Mouse (Mus musculus) intestine, embryonic 15.5 days (tissue): ENCODE measurements around the gene Uhrf1bp1l. TPM values are rescaled to one million over a fixed set of nuclear protein-coding genes. Genes with fewer than 3 reads are reported as not detected.

Source experiments
- ATAC-seq: fragments of 200-750 bp; cut with Nextera tagmentation; 2 replicates; pipeline ENCODE4 v1.8.0; 2017; ENCODE audit warnings: moderate TSS enrichment, moderate library complexity
- H3K27ac ChIP-seq: fragments of 300-500 bp; sonication (generic); 2 replicates; pipeline ENCODE4 v1.5.1; 2015; ENCODE audit warnings: mild to moderate bottlenecking, inconsistent platforms
- H3K27me3 ChIP-seq: fragments of 300-500 bp; sonication (generic); replicated peaks from 2 replicates; pipeline ENCODE4 v1.6.1; 2015; ENCODE audit warnings: inconsistent platforms
- H3K36me3 ChIP-seq: fragments of 300-500 bp; sonication (generic); 2 replicates; pipeline ENCODE4 v1.6.1; 2015; ENCODE audit warnings: inconsistent platforms
- H3K4me1 ChIP-seq: fragments of 300-500 bp; sonication (generic); replicated peaks from 2 replicates; pipeline ENCODE4 v1.6.1; 2015; ENCODE audit warnings: inconsistent platforms
- H3K4me2 ChIP-seq: fragments of 300-500 bp; sonication (generic); replicated peaks from 2 replicates; pipeline ENCODE4 v1.6.1; 2015; ENCODE audit warnings: mild to moderate bottlenecking, inconsistent platforms
- H3K4me3 ChIP-seq: fragments of 300-500 bp; sonication (generic); replicated peaks from 2 replicates; pipeline ENCODE4 v1.5.1; 2015; ENCODE audit warnings: inconsistent platforms
- H3K9ac ChIP-seq: fragments of 300-500 bp; sonication (generic); 2 replicates; pipeline ENCODE4 v1.6.1; 2015; ENCODE audit warnings: inconsistent platforms
- H3K9me3 ChIP-seq: fragments of 300-500 bp; sonication (generic); 2 replicates; pipeline ENCODE4 v1.6.1; 2016; ENCODE audit warnings: inconsistent platforms
- WGBS: fragments of 180-500 bp; shearing (Covaris S2); methylation state at CpG from one replicate; pipeline ENCODE4 v1.1.7; 2015; 5-methylcytosine and 5-hydroxymethylcytosine counted together
- polyA plus RNA-seq: library from polyadenylated mRNA; unstranded; fragments of >200 nt; fragmentation: Nextera tagmentation; extraction: Ambion mirVana; gene quantifications from 2 replicates; pipeline ENCODE4 v1.2.1, GENCODE M21; 2015

The Uhrf1bp1l gene
- polyA plus RNA-seq, 1 experiment from 2014 or later, result 22.9 TPM

DNA sequence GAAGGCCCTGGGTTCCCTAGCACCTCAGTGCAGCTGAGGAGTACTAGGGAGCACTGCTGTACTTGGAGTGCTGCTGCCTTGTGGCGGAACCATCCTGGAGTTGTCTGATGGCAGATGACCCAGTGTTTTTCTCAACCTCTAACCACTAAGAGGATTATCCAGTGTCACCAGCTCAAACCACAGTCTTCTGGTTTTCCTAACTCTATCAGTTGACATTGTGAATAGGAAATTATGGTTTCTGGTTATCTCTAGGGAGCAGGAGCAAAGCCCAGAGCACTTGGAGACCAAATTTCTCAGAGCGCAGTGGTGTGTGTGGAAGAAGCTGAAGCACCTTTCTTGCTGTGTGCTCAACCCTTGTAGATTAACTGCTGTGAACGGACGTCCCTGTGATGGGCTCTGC is 47.1 kb downstream of the Uhrf1bp1l start:
- H3K36me3 ChIP-seq, result no peaks in the 10 kb centered on the region
- no peaks in the 10 kb centered on the region for H3K9me3 ChIP-seq
- H3K27ac ChIP-seq, result no peak overlapping the region
- no peaks in the 10 kb centered on the region for H3K27me3 ChIP-seq
- ATAC-seq, result no peak
- WGBS, result 93% methylated on average over 4 of the region's 4 CpGs
- H3K9ac ChIP-seq, result no peak overlapping the region
- H3K4me3 ChIP-seq, result no peak overlapping the region
- H3K4me1 ChIP-seq, result no peaks in the 10 kb centered on the region
- no peak overlapping the region for H3K4me2 ChIP-seq

DNA sequence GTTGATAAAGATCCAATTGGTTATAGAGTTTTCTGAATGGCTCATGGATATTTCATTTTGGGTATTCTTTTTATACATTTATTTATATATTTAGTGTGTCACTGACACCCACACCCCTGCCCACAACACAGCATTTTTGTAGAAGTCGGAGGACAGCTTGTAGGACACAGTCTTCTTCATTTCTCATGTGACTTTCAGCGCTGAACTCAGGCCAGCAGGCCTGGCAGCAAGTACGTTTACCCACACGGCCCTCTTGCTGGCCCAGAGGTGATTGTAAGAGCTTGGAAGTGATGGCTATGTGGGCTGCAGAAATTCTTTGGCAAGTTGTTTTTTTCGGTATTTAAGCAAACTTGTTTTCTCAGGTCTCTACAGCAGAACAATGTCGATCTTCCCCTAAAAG is 49.3 kb downstream of the Uhrf1bp1l start:
- H3K4me3 ChIP-seq, result no peak overlapping the region
- no peaks in the 10 kb centered on the region for H3K4me1 ChIP-seq
- no peaks in the 10 kb centered on the region for H3K9me3 ChIP-seq
- no peak overlapping the region for H3K27ac ChIP-seq
- no peaks in the 10 kb centered on the region for H3K27me3 ChIP-seq
- no peak overlapping the region for H3K4me2 ChIP-seq
- WGBS, result 90% methylated on average over 6 of the region's 6 CpGs
- H3K36me3 ChIP-seq, result no peaks in the 10 kb centered on the region
- no peak for ATAC-seq
- H3K9ac ChIP-seq, result no peak overlapping the region

GRCm38 (mm10) chr10:89819146-89819545 is 74.4 kb downstream of the Uhrf1bp1l start:
- Histone ChIP-seq H3K4me2 (no peak overlapping the region), H3K4me3 (no peak overlapping the region), H3K9me3 (no peaks in the 10 kb centered on the region), H3K4me1 (no peaks in the 10 kb centered on the region), H3K27me3 (no peaks in the 10 kb centered on the region), H3K27ac (no peak overlapping the region), H3K9ac (no peak overlapping the region), H3K36me3 (0 out of 2 replicates have a peak, but pooled peaks cover 4% of the 10 kb centered on the region)
- WGBS, result 70% methylated on average over 4 of the region's 4 CpGs
- ATAC-seq, result no peak

GRCm38 (mm10) chr10:89823906-89824305 is 79.1 kb downstream of the Uhrf1bp1l start:
- no peak for ATAC-seq
- WGBS, result 34% methylated on average over 2 of the region's 2 CpGs
- no peak overlapping the region for H3K4me2 ChIP-seq

DNA sequence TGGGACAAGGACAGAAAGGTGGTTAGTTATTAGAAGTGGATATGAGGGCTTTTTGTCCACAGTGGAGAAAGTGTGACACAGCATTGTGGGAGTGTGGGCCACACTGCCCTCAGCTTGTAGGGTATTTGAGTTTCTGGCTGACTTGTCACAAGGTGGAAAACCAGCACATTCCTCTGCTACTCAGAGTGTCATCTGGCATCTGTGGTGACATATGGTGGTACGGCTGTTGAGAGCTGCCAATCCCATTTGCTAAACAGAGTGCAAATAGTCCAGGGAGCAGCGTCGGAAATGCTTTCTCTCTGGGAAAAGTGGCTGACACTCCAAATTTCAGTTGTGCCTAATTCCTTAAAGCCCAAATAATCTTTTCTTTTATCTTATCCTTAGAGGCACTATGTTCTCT is 82.1 kb downstream of the Uhrf1bp1l start:
- Histone ChIP-seq H3K4me2 (no peak overlapping the region), H3K36me3 (no peaks in the 10 kb centered on the region), H3K27ac (no peak overlapping the region), H3K4me3 (no peak overlapping the region), H3K27me3 (no peaks in the 10 kb centered on the region), H3K9me3 (no peaks in the 10 kb centered on the region), H3K4me1 (no peaks in the 10 kb centered on the region), H3K9ac (no peak overlapping the region)
- no peak for ATAC-seq
- WGBS, result 65% methylated on average over 3 of the region's 3 CpGs

More at GRCm38 (mm10) chr10:89823906-89824305, 79.1 kb downstream of the Uhrf1bp1l start:
- no peak overlapping the region for H3K27ac ChIP-seq
- H3K4me3 ChIP-seq, result no peak overlapping the region
- H3K36me3 ChIP-seq, result no peaks in the 10 kb centered on the region
- H3K9me3 ChIP-seq, result no peaks in the 10 kb centered on the region
- no peaks in the 10 kb centered on the region for H3K27me3 ChIP-seq
- no peak overlapping the region for H3K9ac ChIP-seq
- no peaks in the 10 kb centered on the region for H3K4me1 ChIP-seq

- Histone ChIP-seq H3K27me3 (no peaks in the 10 kb centered on the region), H3K9me3 (no peaks in the 10 kb centered on the region), H3K4me2 (no peak overlapping the region), H3K9ac (no peak overlapping the region), H3K4me1 (no peaks in the 10 kb centered on the region), H3K27ac (no peak overlapping the region), H3K4me3 (no peak overlapping the region), H3K36me3 (no peaks in the 10 kb centered on the region)
- no peak for ATAC-seq
- 64% methylated on average over 4 of the region's 4 CpGs for WGBS
Measured at GRCm38 (mm10) chr10:89832334-89832733, 87.5 kb downstream of the Uhrf1bp1l start.

- H3K27ac ChIP-seq, result no peak overlapping the region
- no peaks in the 10 kb centered on the region for H3K27me3 ChIP-seq
- no peak overlapping the region for H3K9ac ChIP-seq
- ATAC-seq, result no peak
- H3K9me3 ChIP-seq, result no peaks in the 10 kb centered on the region
- H3K4me1 ChIP-seq, result no peaks in the 10 kb centered on the region
- H3K4me3 ChIP-seq, result no peak overlapping the region
- WGBS, result 86% methylated on average over 10 of the region's 10 CpGs
- H3K36me3 ChIP-seq, result no peaks in the 10 kb centered on the region
- H3K4me2 ChIP-seq, result no peak overlapping the region
Measured at GRCm38 (mm10) chr10:89833166-89833565, 88.4 kb downstream of the Uhrf1bp1l start.

GRCm38 (mm10) chr10:89837476-89837875 is 92.7 kb downstream of the Uhrf1bp1l start:
- 50% methylated on average over 3 of the region's 3 CpGs for WGBS
- ATAC-seq, result no peak
- Histone ChIP-seq H3K4me1 (no peaks in the 10 kb centered on the region), H3K27ac (no peak overlapping the region), H3K36me3 (no peaks in the 10 kb centered on the region), H3K27me3 (no peaks in the 10 kb centered on the region), H3K4me2 (no peak overlapping the region), H3K9ac (no peak overlapping the region), H3K4me3 (no peak overlapping the region), H3K9me3 (no peaks in the 10 kb centered on the region)

DNA sequence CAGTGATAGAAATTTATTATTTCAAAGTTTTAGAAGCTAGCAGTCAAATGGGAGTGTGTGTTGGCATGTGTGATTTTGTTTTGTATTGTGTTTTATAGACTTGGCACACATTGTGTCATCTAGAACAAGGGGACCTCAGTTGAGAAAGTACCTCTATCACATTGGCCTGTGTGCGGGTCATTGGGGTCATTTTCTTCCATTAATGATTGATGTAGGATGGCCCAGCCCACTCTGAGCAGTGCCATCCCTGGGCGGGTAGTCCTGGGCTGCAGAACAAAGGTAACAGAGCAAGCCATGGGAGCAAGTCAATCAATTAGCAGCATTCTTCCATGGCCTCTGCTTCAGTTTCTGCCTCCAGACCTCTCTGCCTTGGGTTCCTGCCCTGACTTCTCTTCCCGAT is 94.0 kb downstream of the Uhrf1bp1l start:
- WGBS, result 67% methylated on average over 3 of the region's 3 CpGs
- no peaks in the 10 kb centered on the region for H3K4me1 ChIP-seq
- no peak overlapping the region for H3K4me3 ChIP-seq
- no peak overlapping the region for H3K9ac ChIP-seq
- H3K27ac ChIP-seq, result no peak overlapping the region
- H3K4me2 ChIP-seq, result no peak overlapping the region
- H3K9me3 ChIP-seq, result no peaks in the 10 kb centered on the region
- no peak for ATAC-seq
- H3K36me3 ChIP-seq, result no peaks in the 10 kb centered on the region
- H3K27me3 ChIP-seq, result no peaks in the 10 kb centered on the region

DNA sequence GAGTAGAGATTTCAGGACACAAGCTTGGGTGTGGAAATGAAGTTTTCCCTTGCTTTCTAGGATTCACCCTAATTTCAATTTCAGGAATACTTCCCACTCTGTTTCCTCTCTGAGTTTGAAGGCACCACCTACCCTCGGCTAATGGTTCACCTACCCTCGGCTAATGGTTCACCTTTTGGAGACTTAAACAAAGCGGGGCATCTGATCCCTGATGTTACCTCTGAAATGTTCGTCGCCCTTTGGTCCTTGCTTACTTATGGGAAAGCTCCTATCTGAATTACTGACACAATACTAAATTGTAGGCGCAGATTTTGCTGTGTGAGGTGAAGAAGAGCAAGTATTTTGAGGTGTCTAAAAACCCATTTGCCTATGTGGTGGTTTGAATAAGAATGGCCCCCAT is 106.2 kb downstream of the Uhrf1bp1l start:
- ATAC-seq, result no peak
- 88% methylated on average over 6 of the region's 6 CpGs for WGBS

GRCm38 (mm10) chr10:89855251-89855875 is 110.6 kb downstream of the Uhrf1bp1l start:
- Histone ChIP-seq H3K27ac (no peak overlapping the region), H3K4me2 (no peak overlapping the region), H3K27me3 (no peaks in the 10 kb centered on the region), H3K9ac (no peak overlapping the region), H3K4me1 (no peaks in the 10 kb centered on the region), H3K9me3 (no peaks in the 10 kb centered on the region), H3K4me3 (no peak overlapping the region), H3K36me3 (no peaks in the 10 kb centered on the region)
- 85% methylated on average over 5 of the region's 5 CpGs for WGBS
- no peak for ATAC-seq

More for the DNA sequence above, 106.2 kb downstream of the Uhrf1bp1l start:
- H3K9me3 ChIP-seq, result no peaks in the 10 kb centered on the region
- H3K4me3 ChIP-seq, result no peak overlapping the region
- no peak overlapping the region for H3K4me2 ChIP-seq
- H3K27ac ChIP-seq, result no peak overlapping the region
- H3K36me3 ChIP-seq, result no peaks in the 10 kb centered on the region
- no peaks in the 10 kb centered on the region for H3K4me1 ChIP-seq
- H3K9ac ChIP-seq, result no peak overlapping the region
- H3K27me3 ChIP-seq, result no peaks in the 10 kb centered on the region

DNA sequence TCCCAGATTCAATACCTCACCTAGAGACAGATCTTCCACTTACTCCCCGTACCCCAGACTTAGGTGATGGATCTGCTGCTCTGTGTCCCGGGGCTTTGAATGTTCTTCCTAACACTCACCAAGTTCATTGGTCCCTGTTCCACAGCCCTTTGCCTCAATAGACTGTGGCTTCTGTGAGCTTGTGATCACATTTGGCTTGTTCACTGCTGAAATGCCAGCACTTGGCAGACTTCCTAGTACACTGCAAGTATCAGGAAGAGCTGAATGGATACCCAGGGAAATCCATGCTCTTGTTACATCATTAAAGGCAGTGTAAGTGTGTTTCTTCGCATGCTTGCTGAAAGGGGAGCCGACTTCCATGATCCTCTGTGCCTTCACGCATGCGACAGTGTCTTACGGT is 111.5 kb downstream of the Uhrf1bp1l start:
- 93% methylated on average over 7 of the region's 7 CpGs for WGBS
- H3K27ac ChIP-seq, result no peak overlapping the region
- ATAC-seq, result no peak
- H3K4me2 ChIP-seq, result no peak overlapping the region
- no peaks in the 10 kb centered on the region for H3K36me3 ChIP-seq
- H3K9ac ChIP-seq, result no peak overlapping the region
- no peak overlapping the region for H3K4me3 ChIP-seq
- H3K27me3 ChIP-seq, result no peaks in the 10 kb centered on the region
- no peaks in the 10 kb centered on the region for H3K9me3 ChIP-seq
- no peaks in the 10 kb centered on the region for H3K4me1 ChIP-seq

- Histone ChIP-seq H3K4me2 (no peak overlapping the region), H3K4me1 (peaks cover 3% of the 10 kb centered on the region), H3K27ac (no peak overlapping the region), H3K27me3 (peaks cover 7% of the 10 kb centered on the region), H3K36me3 (no peaks in the 10 kb centered on the region), H3K9ac (no peak overlapping the region), H3K9me3 (no peaks in the 10 kb centered on the region), H3K4me3 (no peak overlapping the region)
- WGBS, result 78% methylated on average over 4 of the region's 4 CpGs
- no peak for ATAC-seq
Measured at GRCm38 (mm10) chr10:89868211-89868610, 123.4 kb downstream of the Uhrf1bp1l start.
